Mouse (Mus musculus): ENCODE data around the gene Adamts12. TPM values are rescaled to one million over a fixed set of nuclear protein-coding genes. Genes with fewer than 3 reads are reported as not detected.

Gene Adamts12
- total RNA-seq (2021): 10 to 100 TPM; 19.8 to 21.6 TPM
- long read RNA-seq, experiment 1, partial matches to known transcripts: 2 of 3 reads
- long read RNA-seq, experiment 1, other reads (novel, unspliced or antisense): 1 of 3 reads
- long read RNA-seq, experiment 2, partial matches to known transcripts: 1 of 1 reads
- long read RNA-seq, experiment 2, other reads (novel, unspliced or antisense): 0 of 1 reads

- peak; percentile 84 for DNase-seq
- intact Hi-C loops (cut with DNase I; ENCODE audit: low total_unique reads): no loop called here
Measured at GRCm38 (mm10) chr15:11064558-11065411, at the start of gene Adamts12. Gene Adamts12 (plus strand): TSS chr15:11064790.

GRCm38 (mm10) chr15:11014931-11015330 lies 49.7 kb upstream of the Adamts12 start:
- DNase-seq: no peak
- intact Hi-C loops (cut with DNase I; ENCODE audit: low total_unique reads): no loop called here

GRCm38 (mm10) chr15:11026801-11027561 lies 37.6 kb upstream of the Adamts12 start:
- intact Hi-C loops (cut with DNase I; ENCODE audit: low total_unique reads): no loop called here
- DNase-seq: no peak

- no peak for DNase-seq
- intact Hi-C loops (cut with DNase I; ENCODE audit: low total_unique reads): no loop called here
Measured at GRCm38 (mm10) chr15:11030188-11030587, 34.4 kb upstream of the Adamts12 start.

- intact Hi-C loops (cut with DNase I; ENCODE audit: low total_unique reads): loop anchor here (2.0 to 5.0 kb wide), 3 partner anchors 114 to 346 kb away; no protein-coding TSS in a partner anchor
- DNase-seq: peak; percentile 13
Measured at GRCm38 (mm10) chr15:11035947-11036474, 28.6 kb upstream of the Adamts12 start.

- intact Hi-C loops (cut with DNase I; ENCODE audit: low total_unique reads): loop anchor here (2.0 to 5.0 kb wide), 3 partner anchors 114 to 346 kb away; no protein-coding TSS in a partner anchor
- peak; percentile 14 for DNase-seq
Measured at GRCm38 (mm10) chr15:11036535-11037375, 27.8 kb upstream of the Adamts12 start.

- intact Hi-C loops (cut with DNase I; ENCODE audit: low total_unique reads): loop anchor here (2.0 to 5.0 kb wide), 3 partner anchors 115 to 345 kb away; no protein-coding TSS in a partner anchor
- DNase-seq: no peak
Measured at GRCm38 (mm10) chr15:11037376-11037695, 27.3 kb upstream of the Adamts12 start.

GRCm38 (mm10) chr15:11037711-11038110 lies 26.9 kb upstream of the Adamts12 start, which contains the start of gene Rxfp3:
Gene Rxfp3 (minus strand): TSS chr15:11037991.
- DNase-seq: peak; percentile 22

GRCm38 (mm10) chr15:11038476-11038875 lies 26.1 kb upstream of the Adamts12 start:
- intact Hi-C loops (cut with DNase I; ENCODE audit: low total_unique reads): loop anchor here (5.0 kb wide), 2 partner anchors 116 to 344 kb away; no protein-coding TSS in a partner anchor
- DNase-seq: no peak

More at GRCm38 (mm10) chr15:11037711-11038110, 26.9 kb upstream of the Adamts12 start, which contains the start of gene Rxfp3:
- intact Hi-C loops (cut with DNase I; ENCODE audit: low total_unique reads): loop anchor here (2.0 to 5.0 kb wide), 3 partner anchors 115 to 345 kb away; no protein-coding TSS in a partner anchor

GRCm38 (mm10) chr15:11040067-11040466 lies 24.5 kb upstream of the Adamts12 start:
- no peak for DNase-seq
- intact Hi-C loops (cut with DNase I; ENCODE audit: low total_unique reads): no loop called here

GRCm38 (mm10) chr15:11041229-11041628 lies 23.4 kb upstream of the Adamts12 start:
- intact Hi-C loops (cut with DNase I; ENCODE audit: low total_unique reads): no loop called here
- no peak for DNase-seq

GRCm38 (mm10) chr15:11042828-11043227 lies 21.8 kb upstream of the Adamts12 start:
- intact Hi-C loops (cut with DNase I; ENCODE audit: low total_unique reads): no loop called here
- no peak for DNase-seq

GRCm38 (mm10) chr15:11053678-11054439 lies 10.7 kb upstream of the Adamts12 start:
- intact Hi-C loops (cut with DNase I; ENCODE audit: low total_unique reads): no loop called here
- DNase-seq: no peak

GRCm38 (mm10) chr15:11054440-11055080 lies 10.0 kb upstream of the Adamts12 start:
- no peak for DNase-seq
- intact Hi-C loops (cut with DNase I; ENCODE audit: low total_unique reads): no loop called here

GRCm38 (mm10) chr15:11062903-11063302 lies 1.7 kb upstream of the Adamts12 start:
- no peak for DNase-seq
- intact Hi-C loops (cut with DNase I; ENCODE audit: low total_unique reads): no loop called here

- DNase-seq: no peak
- intact Hi-C loops (cut with DNase I; ENCODE audit: low total_unique reads): no loop called here
Measured at GRCm38 (mm10) chr15:11064160-11064557, 431 bp upstream of the Adamts12 start.

GRCm38 (mm10) chr15:11065528-11066171 lies 1.1 kb downstream of the Adamts12 start:
- intact Hi-C loops (cut with DNase I; ENCODE audit: low total_unique reads): no loop called here
- DNase-seq: no peak
